Mouse (Mus musculus) Patski (cell line): ENCODE data around the gene Tom1l1. TPM values are rescaled to one million over a fixed set of nuclear protein-coding genes. Genes with fewer than 3 reads are reported as not detected.

Experiments used
- ATAC-seq: fragments of 100-300 bp; one replicate; pipeline ENCODE4 v1.8.0; 2021
- CTCF ChIA-PET: fragments of 350-600 bp; sonication (Branson Sonifier 250); formaldehyde crosslinking; loops from one replicate; lab custom pipeline; 2022; ENCODE audit warnings: inconsistent platforms; lab: Charles Lee
- POLR2A ChIA-PET: fragments of 350-600 bp; sonication (Branson Sonifier 250); formaldehyde crosslinking; loops from one replicate; lab custom pipeline; 2022; ENCODE audit warnings: antibody characterized with exemption, inconsistent platforms; lab: Charles Lee
- DNase-seq: peaks from one replicate; pipeline ENCODE4 v3.0.0-alpha.2; 2011; ENCODE audit warnings: low read depth, low spot score
- H3K27me3 ChIP-seq: fragments of 371-371 bp; one replicate; pipeline ENCODE4 v1.5.1; 2021
- CTCF ChIP-seq: fragments of 100-300 bp; IDR thresholded peaks from one replicate; pipeline ENCODE4 v1.5.1; 2021
- in situ Hi-C: fragments of 300-500 bp; cut with MboI; formaldehyde crosslinking; loops from 3 replicates; pipeline ENCODE4 v1.11.1; 2018; ENCODE audit warnings: low pct_unique_long_range_greater_than_20kb, mixed read lengths
- polyA plus RNA-seq: library from polyadenylated mRNA; unstranded; gene quantifications from one replicate; pipeline ENCODE4 v1.2.3, GENCODE M21; 2021

Gene Tom1l1
- polyA plus RNA-seq, 1 experiment from 2014 or later = 36.7 TPM

- peaks cover 11% of the 10 kb centered on the region for H3K27me3 ChIP-seq
- POLR2A ChIA-PET = interaction anchor here (0.7 kb wide), 1 partner anchor 1123 kb away, joined by 3 read pairs; no protein-coding TSS in a partner anchor
- no peak for TF ChIP-seq CTCF
- CTCF ChIA-PET = interaction anchor here (1.4 kb wide), 1 partner anchor 19 kb away, joined by 5 read pairs; no protein-coding TSS in a partner anchor
- in situ Hi-C loops = no loop called here
- no peak for ATAC-seq
- no peak for DNase-seq
These were observed 6.0 kb upstream of the Tom1l1 start for GRCm38 (mm10) chr11:90694206-90694605.

GRCm38 (mm10) chr11:90690361-90690760 lies 2.2 kb upstream of the Tom1l1 start:
- DNase-seq (no peak), ATAC-seq (no peak)
- no peaks in the 10 kb centered on the region for H3K27me3 ChIP-seq
- ChIA-PET POLR2A (interaction anchor here (0.7 kb wide), 1 partner anchor 244 kb away, joined by 4 read pairs; no protein-coding TSS in a partner anchor), CTCF (no interaction called here)
- in situ Hi-C loops = no loop called here
- no peak for TF ChIP-seq CTCF

GRCm38 (mm10) chr11:90687040-90687439 lies 1.1 kb downstream of the Tom1l1 start:
- ATAC-seq (peak; percentile 60), DNase-seq (no peak)
- in situ Hi-C loops = no loop called here
- no peak for TF ChIP-seq CTCF
- H3K27me3 ChIP-seq = no peaks in the 10 kb centered on the region
- POLR2A ChIA-PET = no interaction called here
- CTCF ChIA-PET = interaction anchor here (1.3 to 2.0 kb wide), 2 partner anchors 9 to 10 kb away, joined by 4 to 8 read pairs; no protein-coding TSS in a partner anchor

GRCm38 (mm10) chr11:90686287-90687025 lies 1.7 kb downstream of the Tom1l1 start:
- CTCF ChIA-PET = interaction anchor here (2.0 kb wide), 1 partner anchor 11 kb away, joined by 8 read pairs; no protein-coding TSS in a partner anchor
- POLR2A ChIA-PET = no interaction called here
- no peaks in the 10 kb centered on the region for H3K27me3 ChIP-seq
- in situ Hi-C loops = no loop called here
- ATAC-seq = peak; percentile 2
- no peak for DNase-seq
- TF ChIP-seq CTCF = no peak

DNA sequence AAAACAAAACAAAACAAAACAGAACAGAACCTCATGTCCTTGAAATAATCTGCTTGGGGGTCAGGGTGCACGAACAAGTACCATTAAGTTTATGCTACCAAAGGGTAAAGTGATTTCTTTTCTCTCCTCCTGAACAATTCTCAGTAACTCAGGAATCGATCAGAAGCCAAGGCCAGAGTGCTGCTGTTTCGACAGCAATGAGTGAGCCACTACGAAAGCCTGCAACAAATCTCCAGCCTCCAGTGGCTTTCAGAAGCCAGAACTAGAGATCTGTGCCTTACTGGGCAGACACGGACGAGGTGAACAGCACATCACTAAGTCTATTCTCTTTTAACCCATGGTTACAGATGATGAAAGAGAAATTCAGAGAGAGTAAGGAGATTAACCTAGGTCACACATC lies 3.0 kb downstream of the Tom1l1 start:
- TF ChIP-seq CTCF = no peak
- in situ Hi-C loops = no loop called here
- ATAC-seq = no peak
- ChIA-PET CTCF (no interaction called here), POLR2A (no interaction called here)
- no peaks in the 10 kb centered on the region for H3K27me3 ChIP-seq
- no peak for DNase-seq

DNA sequence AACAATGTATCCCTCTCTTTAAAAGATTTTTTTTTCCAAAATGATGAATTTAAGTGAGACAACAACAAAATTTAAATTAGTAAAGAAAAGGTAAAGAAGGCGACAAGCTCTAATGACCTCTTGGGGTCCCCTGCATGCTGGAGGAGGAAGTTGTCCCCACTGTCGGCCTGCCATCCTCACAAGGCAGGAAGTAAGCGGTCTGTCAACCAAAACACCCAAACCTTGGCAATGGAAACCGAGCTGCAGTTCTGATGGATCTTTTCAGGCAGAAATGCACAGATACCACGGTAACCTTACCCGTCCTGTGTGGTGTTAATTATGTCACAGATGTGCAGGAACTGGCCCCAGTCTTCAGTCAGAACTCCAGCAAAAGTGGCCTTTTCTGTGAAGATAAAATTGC lies 3.4 kb downstream of the Tom1l1 start:
- TF ChIP-seq CTCF = no peak
- H3K27me3 ChIP-seq = no peaks in the 10 kb centered on the region
- in situ Hi-C loops = no loop called here
- DNase-seq (no peak), ATAC-seq (no peak)
- CTCF ChIA-PET = no interaction called here
- POLR2A ChIA-PET = no interaction called here

- H3K27me3 ChIP-seq = no peaks in the 10 kb centered on the region
- no peak for TF ChIP-seq CTCF
- in situ Hi-C loops = no loop called here
- DNase-seq (no peak), ATAC-seq (no peak)
- ChIA-PET CTCF (no interaction called here), POLR2A (no interaction called here)
These were observed 7.0 kb downstream of the Tom1l1 start for GRCm38 (mm10) chr11:90681171-90681570.

DNA sequence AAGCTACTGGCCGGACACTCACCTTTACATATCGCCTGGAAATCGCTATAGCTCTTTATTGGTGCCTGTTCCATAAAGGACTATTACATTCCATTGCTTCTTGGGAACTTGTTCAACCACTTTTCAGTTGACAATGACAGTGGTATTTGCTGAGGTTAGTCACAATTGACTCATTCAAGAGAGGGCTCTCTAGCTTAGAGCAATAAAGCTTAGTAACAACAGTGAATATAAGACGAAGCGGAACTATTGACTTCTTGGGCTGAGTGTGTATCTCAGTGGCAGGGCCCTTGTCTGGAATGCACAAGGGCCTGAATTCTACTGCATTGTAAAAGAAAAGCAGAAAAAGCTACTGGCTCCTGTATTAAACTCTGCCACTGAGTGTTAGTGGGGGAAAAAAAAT lies 9.6 kb downstream of the Tom1l1 start:
- CTCF ChIA-PET = interaction anchor here (1.5 kb wide), 1 partner anchor 9 kb away, joined by 4 read pairs; the partner anchor contains the start of gene Tom1l1
- in situ Hi-C loops = no loop called here
- DNase-seq (no peak), ATAC-seq (peak; percentile 63)
- H3K27me3 ChIP-seq = no peaks in the 10 kb centered on the region
- TF ChIP-seq CTCF = no peak
- POLR2A ChIA-PET = no interaction called here

GRCm38 (mm10) chr11:90677771-90678288 lies 10.3 kb downstream of the Tom1l1 start:
- ChIA-PET POLR2A (no interaction called here), CTCF (interaction anchor here (0.6 to 1.5 kb wide), 3 partner anchors 10 to 25 kb away, joined by 3 to 4 read pairs (median 4); partner anchors contain the start of gene Tom1l1)
- peak; percentile 98 for ATAC-seq
- in situ Hi-C loops = no loop called here
- H3K27me3 ChIP-seq = no peaks in the 10 kb centered on the region
- DNase-seq = no peak
- TF ChIP-seq CTCF = no peak

DNA sequence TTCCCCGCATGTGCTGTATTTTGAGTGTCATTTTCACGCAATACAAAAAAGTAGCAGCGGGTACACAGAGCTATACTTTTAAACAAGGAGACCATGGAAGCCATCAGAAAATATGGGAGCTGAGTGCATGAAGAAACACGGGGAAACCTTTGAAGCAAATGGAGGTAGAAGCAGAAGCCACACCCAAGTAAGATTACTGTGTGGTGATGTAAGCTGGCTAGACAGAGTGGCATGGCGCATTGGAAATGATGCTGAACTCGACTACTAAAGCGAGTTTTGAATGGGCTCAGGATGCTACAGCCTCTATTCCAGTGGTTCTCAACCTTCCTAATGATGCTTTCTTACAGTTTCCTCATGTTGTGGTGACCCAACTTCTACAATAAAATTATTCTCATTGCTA lies 11.1 kb downstream of the Tom1l1 start:
- CTCF ChIA-PET = no interaction called here
- no peaks in the 10 kb centered on the region for H3K27me3 ChIP-seq
- ATAC-seq (no peak), DNase-seq (no peak)
- no peak for TF ChIP-seq CTCF
- in situ Hi-C loops = no loop called here
- POLR2A ChIA-PET = no interaction called here
